Mouse (Mus musculus) kidney, postnatal 14 days (tissue): ENCODE results near the gene Hrnr.

Experiments
- DNase-seq: peaks from one replicate; pipeline ENCODE4 v3.0.0; 2022; ENCODE audit warnings: mixed read lengths

Gene Hrnr

DNA sequence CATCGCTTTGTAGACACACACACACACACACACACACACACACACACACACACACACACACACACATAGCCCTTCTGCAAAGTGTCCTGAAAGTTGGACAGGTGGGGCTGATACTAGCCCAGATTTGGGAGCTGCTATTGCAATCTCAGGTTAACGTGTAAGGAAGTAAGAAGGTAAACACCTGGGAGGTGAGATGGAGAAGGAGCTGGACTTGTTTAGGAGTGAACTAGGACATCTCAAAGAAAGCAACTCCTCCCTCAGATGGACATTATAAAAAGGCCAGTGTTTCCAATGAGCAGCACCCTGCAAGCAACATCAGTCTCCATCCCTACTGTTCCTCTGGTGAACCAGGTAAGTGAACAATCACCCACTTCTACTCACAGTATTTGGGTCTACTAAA is at the start of gene Hrnr:
Hrnr (plus strand) TSS at position 301 of the 400 bp plus-strand sequence.
- DNase-seq, result no peak

DNA sequence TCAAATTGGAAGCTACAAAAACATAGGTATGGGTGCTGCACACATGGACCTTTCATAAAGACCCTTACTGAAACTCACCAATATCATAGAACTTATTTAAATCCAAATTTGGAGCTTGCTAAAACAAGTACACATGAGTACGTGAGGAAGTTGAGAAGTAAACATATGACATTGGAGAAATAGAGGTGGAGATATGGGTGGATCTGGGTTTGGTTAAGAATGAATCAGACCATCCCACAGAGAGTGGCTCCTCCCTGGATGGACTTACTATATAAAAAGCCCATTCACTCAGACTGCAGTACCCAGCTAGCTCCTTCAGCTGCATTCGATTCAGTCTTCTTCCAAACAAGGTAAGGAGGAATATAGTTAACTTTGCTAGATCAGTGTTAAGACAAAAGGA is 46.3 kb upstream of the Hrnr start, which contains the start of gene Flg:
Flg (plus strand) TSS at position 301 of the 400 bp plus-strand sequence.
- no peak for DNase-seq

DNA sequence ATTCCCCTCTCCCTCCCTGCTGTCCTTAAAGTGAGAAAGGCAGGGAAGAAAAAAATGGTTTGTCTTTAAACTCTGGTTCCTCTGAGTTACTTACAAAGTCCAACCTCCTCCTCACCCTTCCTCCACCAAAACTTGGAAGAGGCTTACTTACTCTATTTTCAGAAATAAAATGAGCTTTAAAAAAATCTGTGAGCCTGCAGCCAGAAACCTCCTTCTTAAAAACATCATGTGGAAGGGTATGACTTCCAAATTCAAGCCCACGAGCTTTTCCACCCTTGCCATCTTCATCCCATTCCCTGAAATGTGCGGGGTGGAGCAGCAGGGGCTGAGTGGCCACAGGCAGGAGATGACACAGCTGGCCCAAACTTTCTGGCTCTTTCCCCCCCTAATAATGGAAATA is 22.0 kb upstream of the Hrnr start:
- no peak for DNase-seq

DNA sequence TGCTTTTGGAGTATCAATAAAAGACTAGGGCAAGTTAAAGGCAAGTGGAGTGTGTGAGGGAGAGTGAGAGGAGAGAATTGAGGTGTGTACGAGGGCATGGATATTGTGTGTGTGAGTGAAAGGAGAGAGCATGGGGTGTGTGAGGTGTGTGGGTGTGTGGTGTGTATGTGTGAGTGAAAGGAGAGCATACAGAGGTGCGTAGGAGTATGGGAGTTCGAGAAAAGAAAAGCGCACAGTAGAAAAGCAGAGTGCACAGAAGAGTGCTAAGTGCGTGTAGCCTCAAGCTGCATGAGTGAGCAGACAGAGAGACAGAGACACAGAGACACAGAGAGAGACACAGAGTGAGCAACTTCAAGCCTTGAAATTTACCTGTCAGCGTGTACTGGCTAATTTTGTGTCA is 19.7 kb upstream of the Hrnr start:
- no peak for DNase-seq

DNA sequence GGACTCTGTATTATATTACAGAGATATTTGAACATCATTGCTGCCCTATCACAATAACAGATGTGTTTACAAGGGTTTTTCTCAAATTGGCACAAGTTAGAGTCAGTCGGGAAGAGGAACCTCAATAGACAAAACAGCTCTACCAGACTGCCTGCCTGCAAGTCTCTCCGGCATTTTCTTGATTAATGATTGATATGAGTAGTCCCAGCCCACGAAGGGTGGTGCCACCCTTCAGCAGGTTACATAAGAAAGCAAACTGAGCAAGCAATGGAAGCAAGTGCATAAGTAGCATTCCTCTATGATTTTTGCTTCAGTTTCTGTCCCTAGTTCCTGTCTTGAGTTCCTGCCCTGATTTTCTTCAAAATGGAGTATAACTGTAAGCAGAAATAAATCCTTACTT is 17.7 kb upstream of the Hrnr start:
- no peak for DNase-seq

DNA sequence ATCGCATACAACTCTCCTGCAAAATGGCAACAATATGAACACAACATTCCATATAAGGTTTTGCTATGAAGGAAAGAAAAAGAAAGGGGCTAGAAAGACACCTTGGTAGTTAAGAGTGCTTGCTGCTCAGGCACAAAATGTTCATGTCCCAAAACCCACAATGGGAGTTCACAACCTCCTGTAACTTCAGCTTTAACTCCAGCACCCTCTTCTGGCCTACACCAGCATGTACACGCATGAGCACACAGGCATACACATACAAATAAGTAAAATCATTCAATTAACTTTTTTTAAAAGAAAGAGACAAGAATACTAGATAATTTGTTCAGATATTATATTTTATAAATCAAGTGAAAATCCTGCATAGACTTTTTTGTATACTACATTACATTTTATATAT is 13.4 kb upstream of the Hrnr start:
- DNase-seq, result no peak

DNA sequence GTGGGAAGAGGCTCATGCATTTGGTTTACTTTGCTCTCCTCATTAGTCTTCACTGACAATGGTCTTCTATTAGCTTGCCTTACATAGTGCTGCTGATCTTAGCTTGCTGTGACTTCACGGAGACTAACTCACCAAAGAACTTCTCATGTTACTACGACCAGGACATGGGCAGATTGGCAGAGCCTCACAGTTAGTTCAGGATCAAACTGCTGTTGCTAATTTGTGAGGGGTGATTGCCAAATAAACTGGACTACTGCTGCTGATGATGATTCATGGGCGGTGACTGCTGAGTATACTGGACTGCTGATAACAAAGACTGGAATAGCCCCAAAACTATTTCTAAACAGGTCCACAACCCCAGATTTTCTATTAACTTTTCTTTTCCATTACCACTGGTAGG is 8.2 kb upstream of the Hrnr start:
- DNase-seq, result no peak

DNA sequence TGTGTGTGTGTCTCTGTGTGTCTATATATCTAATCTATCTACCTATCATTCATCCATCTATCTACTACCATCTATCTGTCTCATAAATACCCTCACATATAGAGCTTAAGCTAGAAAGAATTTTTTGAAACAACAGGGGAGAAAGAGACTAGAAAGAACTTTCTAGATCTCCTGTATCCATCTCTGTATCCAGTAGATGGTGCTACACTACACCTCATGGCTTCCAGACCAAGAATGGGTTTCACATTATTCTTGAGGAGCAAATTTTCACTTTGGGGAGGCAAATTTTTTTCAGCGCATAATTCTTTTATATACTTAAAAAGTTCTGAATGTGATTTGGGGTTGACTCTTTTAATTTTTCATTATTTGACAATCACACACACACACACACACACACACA is 5.2 kb upstream of the Hrnr start:
- no peak for DNase-seq

DNA sequence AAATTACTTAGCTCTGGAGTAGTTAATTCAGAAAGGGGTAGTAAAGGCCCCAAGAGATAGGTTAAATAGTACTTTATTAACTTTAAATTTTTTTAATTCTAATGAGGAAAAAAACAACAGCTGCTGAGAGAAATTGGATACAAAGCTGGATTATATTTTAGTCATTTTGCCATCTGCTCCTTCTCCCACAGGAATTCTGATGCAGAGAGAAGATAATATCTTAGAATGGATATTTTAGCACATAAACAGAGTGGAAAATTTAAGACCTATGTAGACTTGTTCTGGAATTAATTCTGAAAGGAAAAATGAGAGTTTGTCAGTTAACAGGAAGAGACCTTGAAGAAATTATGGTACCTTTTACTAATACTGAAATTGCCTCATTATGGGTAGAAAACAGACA is 18.2 kb downstream of the Hrnr start:
- DNase-seq, result no peak

DNA sequence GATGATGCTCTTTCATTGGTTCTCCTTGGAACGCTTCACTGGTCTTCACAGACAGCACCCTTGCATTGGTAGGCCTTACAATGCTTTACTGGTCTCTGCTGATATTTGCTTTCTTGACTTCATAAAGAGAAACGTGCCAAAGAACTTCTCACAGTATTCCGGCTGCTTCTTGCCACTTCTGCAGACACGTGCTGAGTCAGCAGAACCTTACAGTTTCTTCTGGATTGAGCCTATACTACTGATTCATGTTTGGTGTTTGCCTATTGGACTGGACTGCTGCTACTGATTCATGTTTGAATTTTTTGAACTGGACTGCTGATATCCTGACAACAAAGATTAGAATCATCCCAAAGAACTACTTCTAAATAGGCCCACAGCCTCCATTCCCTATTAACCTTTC is 20.5 kb downstream of the Hrnr start:
- DNase-seq, result no peak

DNA sequence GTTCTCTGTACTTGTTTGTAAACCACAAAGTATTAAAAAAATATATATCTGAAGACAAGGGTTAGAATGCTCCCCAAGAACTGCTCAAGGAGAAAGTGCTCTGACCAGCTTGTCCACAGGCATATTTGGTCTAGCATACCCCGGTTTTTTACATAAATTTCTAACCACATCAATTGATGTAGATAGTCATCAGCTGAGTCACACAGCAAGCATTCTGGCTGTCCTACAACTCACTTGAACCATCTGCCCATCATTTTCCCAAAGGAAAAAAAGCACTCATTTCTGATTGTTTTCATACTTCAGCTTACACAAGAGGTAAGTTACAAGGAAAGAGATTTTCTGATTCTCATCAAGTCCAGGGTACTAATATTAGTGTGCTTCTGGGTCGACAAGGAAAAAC is 27.3 kb downstream of the Hrnr start:
- no peak for DNase-seq

DNA sequence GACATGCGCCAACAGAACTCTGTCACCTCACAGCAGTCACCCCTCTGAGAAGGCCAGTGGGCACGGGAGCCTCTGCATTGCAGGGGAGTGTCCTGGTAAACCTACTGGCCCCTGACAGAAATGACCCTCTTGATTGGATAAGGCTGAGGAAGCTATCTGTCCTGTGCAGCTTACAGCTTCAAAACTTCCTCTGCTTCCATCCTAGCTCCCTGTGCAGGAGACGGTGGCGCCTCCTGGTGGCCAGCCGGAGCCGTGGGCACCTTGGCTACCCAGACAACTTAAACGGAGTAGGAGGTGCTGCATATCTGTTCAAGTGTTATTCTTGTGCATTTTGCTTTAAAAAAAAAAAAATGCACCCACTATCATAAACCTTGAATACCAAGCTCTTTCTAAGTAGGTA is 40.5 kb downstream of the Hrnr start:
- peak; percentile 42 for DNase-seq

DNA sequence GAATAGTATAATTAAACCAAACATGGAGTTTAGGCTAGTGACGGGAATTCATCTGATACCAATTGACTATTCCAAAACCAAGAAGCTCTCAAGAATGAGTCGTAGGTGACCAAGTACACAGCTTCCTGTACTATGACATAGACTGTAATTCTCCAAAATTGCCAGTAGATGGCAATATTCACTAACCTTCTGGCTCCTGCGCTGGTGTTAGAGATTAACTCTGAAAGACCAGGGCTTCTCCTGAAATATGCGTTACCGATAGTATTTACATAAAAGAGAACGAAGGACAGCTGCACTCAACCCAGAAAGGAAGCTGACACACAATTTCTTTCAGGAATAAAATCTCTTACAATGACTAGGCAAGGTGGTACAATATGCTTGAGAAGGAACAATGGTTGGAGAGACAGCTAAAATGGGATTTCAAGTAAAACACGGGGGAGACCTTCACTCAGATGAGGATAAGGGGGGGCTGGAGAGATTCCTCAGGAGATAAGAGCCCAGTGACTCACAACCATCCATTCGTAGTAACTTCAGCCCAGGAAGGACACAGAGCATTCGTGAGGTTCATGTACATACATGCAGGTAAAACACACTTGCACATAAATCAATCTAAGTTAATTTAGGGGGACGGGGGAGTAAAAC is 42.5 kb downstream of the Hrnr start:
- peak; percentile 36 for DNase-seq

DNA sequence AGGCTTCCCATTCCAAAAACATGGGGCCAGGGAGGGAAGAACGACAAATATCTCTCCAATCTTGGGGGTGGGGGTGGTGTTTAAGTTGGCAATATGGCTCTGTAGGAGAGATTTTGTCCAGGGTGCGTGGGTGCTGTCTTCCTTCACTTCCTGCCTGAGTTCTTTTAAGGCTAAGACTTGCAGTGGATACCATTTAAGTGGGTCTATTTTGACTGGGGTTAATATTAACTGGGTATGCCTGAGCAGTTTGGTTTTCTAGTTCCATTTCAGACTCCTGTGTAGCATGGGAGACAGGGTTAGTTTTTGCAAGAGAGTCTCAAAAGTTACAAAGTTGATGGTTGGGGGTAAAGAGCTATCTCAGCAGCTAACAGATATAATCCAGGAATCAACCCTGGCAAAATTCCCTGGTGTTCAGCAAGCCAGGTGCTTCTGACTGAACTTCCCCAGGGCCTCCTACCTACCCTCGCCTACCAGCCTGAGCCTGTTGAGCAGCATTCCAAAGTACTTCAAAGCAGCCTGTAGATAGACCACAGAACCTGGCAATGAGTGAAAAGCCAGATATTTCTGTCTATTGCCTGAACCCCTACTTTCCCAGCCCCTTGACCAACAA is 47.5 kb downstream of the Hrnr start:
- DNase-seq, result peak; percentile 64

DNA sequence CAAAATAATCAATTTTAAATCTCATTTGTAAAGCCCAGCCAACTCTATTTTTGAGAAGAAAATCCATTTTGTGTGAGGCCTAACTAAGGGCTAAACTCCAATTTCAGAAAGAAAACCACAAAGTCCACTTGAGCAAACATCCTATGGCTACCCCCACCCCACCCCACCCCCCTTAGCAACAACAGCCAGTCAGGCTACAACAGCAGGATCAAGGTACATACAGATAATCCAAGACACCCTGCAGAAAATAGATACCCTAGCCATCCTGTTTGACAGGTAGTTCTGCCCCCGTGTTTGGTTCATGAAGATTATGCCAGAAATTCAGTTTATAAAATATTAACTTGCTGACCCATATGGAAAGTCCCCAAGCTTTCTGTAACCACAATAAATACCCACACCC is 48.6 kb downstream of the Hrnr start:
- DNase-seq, result no peak

DNA sequence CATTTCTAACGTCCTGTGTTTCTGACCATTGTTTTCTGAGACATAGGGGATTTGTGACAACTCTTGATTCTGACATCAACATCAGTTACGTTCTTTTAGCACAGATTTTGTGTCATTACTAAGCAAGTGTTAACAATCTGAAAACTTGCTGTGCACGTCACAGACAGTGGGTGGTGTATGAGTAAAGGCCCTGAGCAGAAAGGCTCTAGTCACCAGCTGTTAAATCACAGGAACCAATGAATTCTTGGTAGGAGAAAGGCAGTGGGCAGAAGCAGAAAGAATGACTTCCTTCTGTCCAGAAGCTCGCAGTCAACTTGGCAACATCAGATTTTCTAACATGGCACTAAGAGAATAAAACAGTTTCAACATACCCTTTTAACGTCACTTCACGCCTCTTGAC is 53.9 kb downstream of the Hrnr start:
- no peak for DNase-seq

DNA sequence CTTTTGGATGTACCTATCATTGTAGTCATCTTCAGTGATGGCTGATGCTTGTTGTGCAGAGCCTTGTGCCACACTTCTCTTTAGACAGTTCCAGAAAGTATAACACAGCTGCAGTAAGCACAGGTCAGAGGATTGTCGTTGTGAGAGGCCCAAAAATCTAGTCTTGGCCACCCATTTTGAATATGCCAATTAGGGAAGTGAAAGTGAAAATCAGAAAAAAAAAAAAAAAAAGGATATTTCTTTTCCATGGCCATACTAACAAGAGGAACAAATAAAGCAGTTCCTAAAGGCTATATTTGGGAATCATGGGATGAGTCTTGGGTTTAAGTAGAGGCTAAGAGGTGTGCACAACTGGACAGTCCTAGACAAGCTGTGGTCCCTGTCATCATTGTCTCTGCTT is 55.6 kb downstream of the Hrnr start:
- DNase-seq, result no peak

DNA sequence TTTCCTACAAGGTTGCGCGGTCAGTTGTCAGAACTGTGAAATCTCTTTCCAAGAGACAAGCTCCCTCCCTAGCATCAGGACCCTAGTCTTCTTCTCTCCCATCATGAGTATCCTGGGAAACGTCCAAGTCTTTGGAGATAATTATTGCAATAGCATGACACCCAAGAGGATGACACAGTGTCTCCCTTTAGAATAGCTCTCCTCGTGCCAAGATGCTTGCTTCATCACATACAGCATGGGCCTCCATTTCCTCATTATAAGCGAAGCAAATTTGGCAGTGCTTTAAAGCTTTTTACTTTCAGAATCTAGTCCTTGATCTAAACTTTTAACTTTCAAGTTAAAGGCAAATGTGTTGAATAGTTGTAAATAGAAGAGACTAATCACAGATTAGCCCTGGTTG is 56.1 kb downstream of the Hrnr start:
- DNase-seq, result no peak

DNA sequence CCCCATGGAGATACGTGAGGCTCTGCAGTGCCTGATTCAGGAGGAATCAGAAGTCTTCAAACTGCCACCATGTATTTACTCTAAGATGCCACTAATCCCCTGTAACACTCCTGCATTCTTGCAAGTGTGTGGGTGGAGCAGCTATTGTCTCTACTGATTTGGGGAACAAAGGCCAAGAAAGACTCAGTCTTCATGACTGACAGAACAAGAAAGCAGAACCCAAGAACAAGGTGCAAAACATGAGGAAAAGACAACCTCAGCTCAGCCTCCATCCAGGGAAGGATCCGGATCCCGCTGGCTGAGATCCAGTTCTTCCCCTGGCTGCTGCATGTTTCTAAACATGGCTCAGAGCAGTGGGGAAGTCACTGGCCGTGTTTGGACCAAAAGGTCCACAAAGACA is 58.6 kb downstream of the Hrnr start:
- no peak for DNase-seq
